Mouse (Mus musculus): ENCODE data around the gene Tmco2. TPM values are rescaled to one million over a fixed set of nuclear protein-coding genes. Genes with fewer than 3 reads are reported as not detected.
A peak's percentile ranks its signal among the peaks of the same experiment; 100 is the strongest.

Tmco2 gene
- not detected in 2 replicates for total RNA-seq (2014; rRNA removed)
- not detected in 2 replicates for polyA plus RNA-seq (2012; rRNA removed)

GRCm38 (mm10) chr4:121109126-121109525 lies at the start of gene Tmco2:
TSS of gene Tmco2 (minus strand) at chr4:121109226.
- Histone ChIP-seq H3K9ac (ENCODE audit: low read depth, low read length) (no peak within 1 kb of the TSS), H3K79me2 (ENCODE audit: control insufficient read depth, insufficient read depth, low read length) (no peaks in the 10 kb centered on the region), H3K27me3 (ENCODE audit: control insufficient read depth, insufficient read depth, low read length) (no peaks in the 10 kb centered on the region), H3K4me3 (ENCODE audit: insufficient read depth, low read depth, low read length) (no peak within 1 kb of the TSS), H3K27ac (replicated peaks; ENCODE audit: insufficient read depth, low read depth, low read length) (no peak within 1 kb of the TSS), H3K4me1 (ENCODE audit: control insufficient read depth, insufficient read depth, low read length) (no peaks in the 10 kb centered on the region), H3K36me3 (ENCODE audit: control insufficient read depth, insufficient read depth, low read length) (no peaks in the 10 kb centered on the region)
- WGBS: 92% methylated on average over 2 of the region's 2 CpGs
- DNase-seq (ENCODE audit: extremely low read depth, low read depth, low spot score): no peak
- TF ChIP-seq POLR2A (IDR thresholded peaks at IDR 0.05; ENCODE audit: extremely low read depth, insufficient read depth, low read length) (no peak), CTCF (IDR thresholded peaks at IDR 0.05; ENCODE audit: low read depth, low read length) (no peak)

- Histone ChIP-seq H3K36me3 (ENCODE audit: control insufficient read depth, insufficient read depth, low read length) (no peaks in the 10 kb centered on the region), H3K4me3 (ENCODE audit: insufficient read depth, low read depth, low read length) (no peak overlapping the region), H3K4me1 (ENCODE audit: control insufficient read depth, insufficient read depth, low read length) (peaks cover 2% of the 10 kb centered on the region; the same call in 1 of the 2 replicates), H3K9ac (ENCODE audit: low read depth, low read length) (no peak overlapping the region), H3K27ac (replicated peaks; ENCODE audit: insufficient read depth, low read depth, low read length) (no peak overlapping the region), H3K79me2 (ENCODE audit: control insufficient read depth, insufficient read depth, low read length) (no peaks in the 10 kb centered on the region), H3K27me3 (ENCODE audit: control insufficient read depth, insufficient read depth, low read length) (no peaks in the 10 kb centered on the region)
- no peak for TF ChIP-seq POLR2A (IDR thresholded peaks at IDR 0.05; ENCODE audit: extremely low read depth, insufficient read depth, low read length)
- no peak for TF ChIP-seq CTCF (IDR thresholded peaks at IDR 0.05; ENCODE audit: low read depth, low read length)
- DNase-seq (ENCODE audit: extremely low read depth, low read depth, low spot score): no peak
- 83% methylated on average over 4 of the region's 4 CpGs for WGBS
Observed at GRCm38 (mm10) chr4:121103304-121103703, 5.7 kb downstream of the Tmco2 start.

- no peak for TF ChIP-seq CTCF (IDR thresholded peaks at IDR 0.05; ENCODE audit: low read depth, low read length)
- no peak for TF ChIP-seq POLR2A (IDR thresholded peaks at IDR 0.05; ENCODE audit: extremely low read depth, insufficient read depth, low read length)
- H3K9ac ChIP-seq (ENCODE audit: low read depth, low read length): peak within 1 kb of the TSS; percentile 73
- 0 out of 2 replicates have a peak, but pooled peaks cover 3% of the 10 kb centered on the region for H3K79me2 ChIP-seq (ENCODE audit: control insufficient read depth, insufficient read depth, low read length)
- H3K4me1 ChIP-seq (ENCODE audit: control insufficient read depth, insufficient read depth, low read length): peaks cover 5% of the 10 kb centered on the region; the same call in 1 of the 2 replicates
- H3K27ac ChIP-seq (replicated peaks; ENCODE audit: insufficient read depth, low read depth, low read length): no peak within 1 kb of the TSS
- WGBS: under 1% methylated on average over 39 of the region's 39 CpGs
- peak within 1 kb of the TSS; percentile 67 for H3K4me3 ChIP-seq (ENCODE audit: insufficient read depth, low read depth, low read length)
- no peaks in the 10 kb centered on the region for H3K27me3 ChIP-seq (ENCODE audit: control insufficient read depth, insufficient read depth, low read length)
- DNase-seq (ENCODE audit: extremely low read depth, low read depth, low spot score): peak; percentile 81
- H3K36me3 ChIP-seq (ENCODE audit: control insufficient read depth, insufficient read depth, low read length): peaks cover 14% of the 10 kb centered on the region
Observed at GRCm38 (mm10) chr4:121097650-121098378, 11.2 kb downstream of the Tmco2 start, which contains the start of gene Zmpste24. TSS of gene Zmpste24 (minus strand) at chr4:121098241.

- no peaks in the 10 kb centered on the region for H3K27me3 ChIP-seq (ENCODE audit: control insufficient read depth, insufficient read depth, low read length)
- no peak for DNase-seq (ENCODE audit: extremely low read depth, low read depth, low spot score)
- H3K36me3 ChIP-seq (ENCODE audit: control insufficient read depth, insufficient read depth, low read length): peaks cover 36% of the 10 kb centered on the region
- H3K9ac ChIP-seq (ENCODE audit: low read depth, low read length): no peak overlapping the region
- 93% methylated on average over 4 of the region's 4 CpGs for WGBS
- no peak overlapping the region for H3K27ac ChIP-seq (replicated peaks; ENCODE audit: insufficient read depth, low read depth, low read length)
- no peaks in the 10 kb centered on the region for H3K4me1 ChIP-seq (ENCODE audit: control insufficient read depth, insufficient read depth, low read length)
- TF ChIP-seq CTCF (IDR thresholded peaks at IDR 0.05; ENCODE audit: low read depth, low read length) (no peak), POLR2A (IDR thresholded peaks at IDR 0.05; ENCODE audit: extremely low read depth, insufficient read depth, low read length) (no peak)
- no peaks in the 10 kb centered on the region for H3K79me2 ChIP-seq (ENCODE audit: control insufficient read depth, insufficient read depth, low read length)
- H3K4me3 ChIP-seq (ENCODE audit: insufficient read depth, low read depth, low read length): no peak overlapping the region
Observed at GRCm38 (mm10) chr4:121090211-121090610, 18.8 kb downstream of the Tmco2 start.

- Histone ChIP-seq H3K4me3 (ENCODE audit: insufficient read depth, low read depth, low read length) (no peak overlapping the region), H3K79me2 (ENCODE audit: control insufficient read depth, insufficient read depth, low read length) (no peaks in the 10 kb centered on the region), H3K36me3 (ENCODE audit: control insufficient read depth, insufficient read depth, low read length) (peaks cover 35% of the 10 kb centered on the region), H3K27me3 (ENCODE audit: control insufficient read depth, insufficient read depth, low read length) (no peaks in the 10 kb centered on the region), H3K4me1 (ENCODE audit: control insufficient read depth, insufficient read depth, low read length) (no peaks in the 10 kb centered on the region), H3K9ac (ENCODE audit: low read depth, low read length) (no peak overlapping the region), H3K27ac (replicated peaks; ENCODE audit: insufficient read depth, low read depth, low read length) (no peak overlapping the region)
- 93% methylated on average over 2 of the region's 2 CpGs for WGBS
- no peak for DNase-seq (ENCODE audit: extremely low read depth, low read depth, low spot score)
- no peak for TF ChIP-seq POLR2A (IDR thresholded peaks at IDR 0.05; ENCODE audit: extremely low read depth, insufficient read depth, low read length)
- no peak for TF ChIP-seq CTCF (IDR thresholded peaks at IDR 0.05; ENCODE audit: low read depth, low read length)
Observed at GRCm38 (mm10) chr4:121088696-121089095, 20.3 kb downstream of the Tmco2 start.

- TF ChIP-seq POLR2A (IDR thresholded peaks at IDR 0.05; ENCODE audit: extremely low read depth, insufficient read depth, low read length) (no peak), CTCF (IDR thresholded peaks at IDR 0.05; ENCODE audit: low read depth, low read length) (no peak)
- Histone ChIP-seq H3K79me2 (ENCODE audit: control insufficient read depth, insufficient read depth, low read length) (no peaks in the 10 kb centered on the region), H3K36me3 (ENCODE audit: control insufficient read depth, insufficient read depth, low read length) (peaks cover 40% of the 10 kb centered on the region), H3K27me3 (ENCODE audit: control insufficient read depth, insufficient read depth, low read length) (no peaks in the 10 kb centered on the region), H3K9ac (ENCODE audit: low read depth, low read length) (no peak overlapping the region), H3K4me1 (ENCODE audit: control insufficient read depth, insufficient read depth, low read length) (no peaks in the 10 kb centered on the region), H3K27ac (replicated peaks; ENCODE audit: insufficient read depth, low read depth, low read length) (no peak overlapping the region), H3K4me3 (ENCODE audit: insufficient read depth, low read depth, low read length) (no peak overlapping the region)
- no peak for DNase-seq (ENCODE audit: extremely low read depth, low read depth, low spot score)
Observed at GRCm38 (mm10) chr4:121084506-121084905, 24.5 kb downstream of the Tmco2 start.
